Mouse (Mus musculus) B cell, adult 2 months (primary cell): Measurements from ENCODE around the gene Snx18.

Experiments used
- DNase-seq, 2 experiments: peaks; one replicate each; pipeline ENCODE4 v3.0.0; 2022

Snx18 gene

GRCm38 (mm10) chr13:113617891-113618823 lies at the start of gene Snx18:
TSS of gene Snx18 (minus strand) at chr13:113618564.
- DNase-seq: peak; percentile 89

GRCm38 (mm10) chr13:113663883-113664282 lies 45.5 kb upstream of the Snx18 start:
- DNase-seq: no peak

GRCm38 (mm10) chr13:113663151-113663779 lies 44.9 kb upstream of the Snx18 start, which contains the start of gene Hspb3:
TSS of gene Hspb3 (minus strand) at chr13:113663676.
- no peak for DNase-seq

- DNase-seq: no peak
Observed at GRCm38 (mm10) chr13:113661826-113662271, 43.5 kb upstream of the Snx18 start.

GRCm38 (mm10) chr13:113660576-113661310 lies 42.4 kb upstream of the Snx18 start:
- DNase-seq: no peak

GRCm38 (mm10) chr13:113657204-113657603 lies 38.8 kb upstream of the Snx18 start:
- no peak for DNase-seq

- no peak for DNase-seq
Observed at GRCm38 (mm10) chr13:113656639-113657038, 38.3 kb upstream of the Snx18 start.

- DNase-seq: no peak
Observed at GRCm38 (mm10) chr13:113655511-113655910, 37.1 kb upstream of the Snx18 start.

GRCm38 (mm10) chr13:113640944-113641597 lies 22.7 kb upstream of the Snx18 start:
- no peak for DNase-seq

GRCm38 (mm10) chr13:113638914-113639313 lies 20.6 kb upstream of the Snx18 start:
- DNase-seq: peak; percentile 31 to 35

GRCm38 (mm10) chr13:113635799-113636222 lies 17.4 kb upstream of the Snx18 start:
- DNase-seq: peak in 1 of 2 experiments; percentile 7

GRCm38 (mm10) chr13:113634732-113635481 lies 16.5 kb upstream of the Snx18 start:
- DNase-seq: no peak

- no peak for DNase-seq
Observed at GRCm38 (mm10) chr13:113632506-113632905, 14.1 kb upstream of the Snx18 start.

GRCm38 (mm10) chr13:113627601-113628000 lies 9.2 kb upstream of the Snx18 start:
- DNase-seq: no peak

- no peak for DNase-seq
Observed at GRCm38 (mm10) chr13:113622865-113623255, 4.5 kb upstream of the Snx18 start.

GRCm38 (mm10) chr13:113622122-113622864 lies 3.9 kb upstream of the Snx18 start:
- DNase-seq: no peak

GRCm38 (mm10) chr13:113619003-113619402 lies 639 bp upstream of the Snx18 start:
- DNase-seq: no peak

- DNase-seq: peak in 1 of 2 experiments; percentile 23
Observed at GRCm38 (mm10) chr13:113617338-113617890, 950 bp downstream of the Snx18 start.

GRCm38 (mm10) chr13:113616751-113617337 lies 1.5 kb downstream of the Snx18 start:
- peak in 1 of 2 experiments; percentile 14 for DNase-seq
